Mouse (Mus musculus) neural tube, embryonic 12.5 days (tissue): ENCODE data around the gene Clec4g. TPM values are rescaled to one million over a fixed set of nuclear protein-coding genes. Genes with fewer than 3 reads are reported as not detected.
"Not testable (repeated sequence)": the region's sequence is repeated elsewhere in the genome, so short reads cannot be mapped to it uniquely, and the experiment has no call there.

Experiments
- ATAC-seq: fragments of 200-750 bp; cut with Nextera tagmentation; 2 replicates; pipeline ENCODE4 v1.8.0; 2017; ENCODE audit warnings: low read depth, mild to moderate bottlenecking, moderate TSS enrichment, moderate library complexity; ENCODE audit not compliant: low FRiP score
- H3K27ac ChIP-seq: fragments of 300-500 bp; sonication (generic); 2 replicates; pipeline ENCODE4 v1.5.1; 2016
- H3K27me3 ChIP-seq: fragments of 300-500 bp; sonication (generic); replicated peaks from 2 replicates; pipeline ENCODE4 v1.6.1; 2016; ENCODE audit warnings: mild to moderate bottlenecking
- H3K36me3 ChIP-seq: fragments of 300-500 bp; sonication (generic); 2 replicates; pipeline ENCODE4 v1.6.1; 2016; ENCODE audit warnings: mild to moderate bottlenecking
- H3K4me1 ChIP-seq: fragments of 300-500 bp; sonication (generic); 2 replicates; pipeline ENCODE4 v1.6.1; 2016
- H3K4me2 ChIP-seq: fragments of 300-500 bp; sonication (generic); replicated peaks from 2 replicates; pipeline ENCODE4 v1.6.1; 2016; ENCODE audit warnings: mild to moderate bottlenecking
- H3K4me3 ChIP-seq: fragments of 300-500 bp; sonication (generic); 2 replicates; pipeline ENCODE4 v1.5.1; 2016
- H3K9ac ChIP-seq: fragments of 300-500 bp; sonication (generic); 2 replicates; pipeline ENCODE4 v1.6.1; 2016; ENCODE audit warnings: mild to moderate bottlenecking
- H3K9me3 ChIP-seq: fragments of 300-500 bp; sonication (generic); 2 replicates; pipeline ENCODE4 v1.6.1; 2016; ENCODE audit warnings: mild to moderate bottlenecking
- WGBS: fragments of 180-500 bp; shearing (Covaris S2); methylation state at CpG from one replicate; pipeline ENCODE4 v1.1.7; 2016; 5-methylcytosine and 5-hydroxymethylcytosine counted together
- polyA plus RNA-seq: library from polyadenylated mRNA; unstranded; fragments of >200 nt; fragmentation: Nextera tagmentation; extraction: Ambion mirVana; gene quantifications from 2 replicates; pipeline ENCODE4 v1.2.1, GENCODE M21; 2016

Gene Clec4g
- not detected in 2 replicates for polyA plus RNA-seq

- no peak within 1 kb of the TSS for H3K4me2 ChIP-seq
- H3K9ac ChIP-seq = no peak within 1 kb of the TSS
- H3K27ac ChIP-seq = no peak within 1 kb of the TSS
- no peaks in the 10 kb centered on the region for H3K9me3 ChIP-seq
- H3K36me3 ChIP-seq = no peaks in the 10 kb centered on the region
- WGBS = 77% methylated on average over 5 of the region's 5 CpGs
- no peaks in the 10 kb centered on the region for H3K27me3 ChIP-seq
- H3K4me3 ChIP-seq = no peak within 1 kb of the TSS
- ATAC-seq = no peak
- H3K4me1 ChIP-seq = no peaks in the 10 kb centered on the region
Measured at GRCm38 (mm10) chr8:3720551-3720950, at the start of gene Clec4g. TSS of gene Clec4g (minus strand) at chr8:3720651.

- not testable (repeated sequence) for H3K4me1 ChIP-seq, H3K36me3 ChIP-seq, H3K27ac ChIP-seq, H3K27me3 ChIP-seq, H3K4me2 ChIP-seq, H3K9ac ChIP-seq, ATAC-seq, H3K4me3 ChIP-seq
- H3K9me3 ChIP-seq = peaks cover 37% of the 10 kb centered on the region
- 82% methylated on average over 5 of the region's 5 CpGs for WGBS
Measured at GRCm38 (mm10) chr8:3768641-3769040, 48.2 kb upstream of the Clec4g start.

- Histone ChIP-seq H3K4me1 (no peaks in the 10 kb centered on the region), H3K4me2 (no peak overlapping the region), H3K27ac (no peak overlapping the region), H3K9ac (no peak overlapping the region), H3K27me3 (no peaks in the 10 kb centered on the region), H3K36me3 (no peaks in the 10 kb centered on the region), H3K9me3 (0 out of 2 replicates have a peak, but pooled peaks cover 9% of the 10 kb centered on the region), H3K4me3 (no peak overlapping the region)
- peak; percentile 91 for ATAC-seq
- 74% methylated on average over 18 of the region's 18 CpGs for WGBS
Measured at GRCm38 (mm10) chr8:3754261-3754850, 33.9 kb upstream of the Clec4g start.

GRCm38 (mm10) chr8:3748761-3749160 is 28.3 kb upstream of the Clec4g start, which contains the start of gene Cd209a:
TSS of gene Cd209a (minus strand) at chr8:3748984.
- Histone ChIP-seq H3K27ac (no peak within 1 kb of the TSS), H3K36me3 (no peaks in the 10 kb centered on the region), H3K4me3 (no peak within 1 kb of the TSS), H3K9me3 (0 out of 2 replicates have a peak, but pooled peaks cover 7% of the 10 kb centered on the region), H3K4me2 (no peak within 1 kb of the TSS), H3K27me3 (no peaks in the 10 kb centered on the region), H3K4me1 (no peaks in the 10 kb centered on the region), H3K9ac (no peak within 1 kb of the TSS)
- ATAC-seq = no peak
- WGBS = 89% methylated on average over 4 of the region's 4 CpGs

GRCm38 (mm10) chr8:3736947-3737346 is 16.5 kb upstream of the Clec4g start:
- 0 out of 2 replicates have a peak, but pooled peaks cover 3% of the 10 kb centered on the region for H3K9me3 ChIP-seq
- WGBS = 94% methylated on average over 2 of the region's 2 CpGs
- H3K4me2 ChIP-seq = no peak overlapping the region
- no peak overlapping the region for H3K27ac ChIP-seq
- no peak overlapping the region for H3K9ac ChIP-seq
- no peaks in the 10 kb centered on the region for H3K36me3 ChIP-seq
- H3K4me1 ChIP-seq = no peaks in the 10 kb centered on the region
- H3K27me3 ChIP-seq = no peaks in the 10 kb centered on the region
- no peak overlapping the region for H3K4me3 ChIP-seq
- no peak for ATAC-seq

GRCm38 (mm10) chr8:3735599-3735998 is 15.1 kb upstream of the Clec4g start:
- H3K36me3 ChIP-seq = no peaks in the 10 kb centered on the region
- ATAC-seq = no peak
- WGBS = 97% methylated on average over 2 of the region's 2 CpGs
- H3K9ac ChIP-seq = no peak overlapping the region
- H3K4me1 ChIP-seq = no peaks in the 10 kb centered on the region
- 0 out of 2 replicates have a peak, but pooled peaks cover 3% of the 10 kb centered on the region for H3K9me3 ChIP-seq
- no peak overlapping the region for H3K4me2 ChIP-seq
- H3K27ac ChIP-seq = no peak overlapping the region
- H3K4me3 ChIP-seq = no peak overlapping the region
- no peaks in the 10 kb centered on the region for H3K27me3 ChIP-seq

GRCm38 (mm10) chr8:3734084-3734483 is 13.6 kb upstream of the Clec4g start:
- H3K9me3 ChIP-seq = no peaks in the 10 kb centered on the region
- H3K4me2 ChIP-seq = no peak overlapping the region
- H3K4me1 ChIP-seq = no peaks in the 10 kb centered on the region
- H3K4me3 ChIP-seq = no peak overlapping the region
- H3K36me3 ChIP-seq = no peaks in the 10 kb centered on the region
- ATAC-seq = no peak
- H3K27ac ChIP-seq = no peak overlapping the region
- no peaks in the 10 kb centered on the region for H3K27me3 ChIP-seq
- WGBS = 54% methylated on average over 1 of the region's 1 CpGs
- H3K9ac ChIP-seq = no peak overlapping the region

- no peaks in the 10 kb centered on the region for H3K4me1 ChIP-seq
- H3K27me3 ChIP-seq = no peaks in the 10 kb centered on the region
- no peak for ATAC-seq
- no peak overlapping the region for H3K4me2 ChIP-seq
- H3K27ac ChIP-seq = no peak overlapping the region
- no peak overlapping the region for H3K9ac ChIP-seq
- WGBS = 46% methylated on average over 1 of the region's 1 CpGs
- no peak overlapping the region for H3K4me3 ChIP-seq
- no peaks in the 10 kb centered on the region for H3K9me3 ChIP-seq
- H3K36me3 ChIP-seq = no peaks in the 10 kb centered on the region
Measured at GRCm38 (mm10) chr8:3721041-3721440, 590 bp upstream of the Clec4g start.

- peak; percentile 50; the same call in 1 of the 2 replicates for ATAC-seq
- Histone ChIP-seq H3K36me3 (no peaks in the 10 kb centered on the region), H3K9me3 (no peaks in the 10 kb centered on the region), H3K4me1 (no peaks in the 10 kb centered on the region), H3K4me3 (no peak overlapping the region), H3K9ac (no peak overlapping the region), H3K27me3 (no peaks in the 10 kb centered on the region), H3K4me2 (no peak overlapping the region), H3K27ac (no peak overlapping the region)
- 15% methylated on average over 14 of the region's 14 CpGs for whole genome bisulfite sequencing
Measured at GRCm38 (mm10) chr8:3718559-3718958, 1.9 kb downstream of the Clec4g start.

GRCm38 (mm10) chr8:3717321-3717954 is 3.0 kb downstream of the Clec4g start:
- no peak overlapping the region for H3K4me2 ChIP-seq
- ATAC-seq = no peak
- 83% methylated on average over 12 of the region's 12 CpGs for WGBS
- no peaks in the 10 kb centered on the region for H3K9me3 ChIP-seq
- no peak overlapping the region for H3K4me3 ChIP-seq
- no peak overlapping the region for H3K27ac ChIP-seq
- H3K4me1 ChIP-seq = no peaks in the 10 kb centered on the region
- H3K36me3 ChIP-seq = no peaks in the 10 kb centered on the region
- H3K27me3 ChIP-seq = no peaks in the 10 kb centered on the region
- no peak overlapping the region for H3K9ac ChIP-seq

- H3K27ac ChIP-seq = no peak overlapping the region
- no peak for ATAC-seq
- no peaks in the 10 kb centered on the region for H3K4me1 ChIP-seq
- no peak overlapping the region for H3K4me3 ChIP-seq
- no peaks in the 10 kb centered on the region for H3K9me3 ChIP-seq
- no peak overlapping the region for H3K4me2 ChIP-seq
- 57% methylated on average over 2 of the region's 2 CpGs for WGBS
- H3K27me3 ChIP-seq = no peaks in the 10 kb centered on the region
- H3K9ac ChIP-seq = no peak overlapping the region
- no peaks in the 10 kb centered on the region for H3K36me3 ChIP-seq
Measured at GRCm38 (mm10) chr8:3711646-3712045, 8.8 kb downstream of the Clec4g start.

- H3K27ac ChIP-seq = no peak overlapping the region
- 86% methylated on average over 3 of the region's 3 CpGs for WGBS
Measured at GRCm38 (mm10) chr8:3710312-3710711, 10.1 kb downstream of the Clec4g start.

GRCm38 (mm10) chr8:3707611-3708010 is 12.8 kb downstream of the Clec4g start:
- H3K27me3 ChIP-seq = no peaks in the 10 kb centered on the region
- 76% methylated on average over 7 of the region's 7 CpGs for WGBS
- no peak overlapping the region for H3K9ac ChIP-seq
- H3K27ac ChIP-seq = no peak overlapping the region
- no peak overlapping the region for H3K4me2 ChIP-seq
- H3K9me3 ChIP-seq = no peaks in the 10 kb centered on the region
- no peaks in the 10 kb centered on the region for H3K4me1 ChIP-seq
- no peaks in the 10 kb centered on the region for H3K36me3 ChIP-seq
- no peak for ATAC-seq
- H3K4me3 ChIP-seq = no peak overlapping the region

More at GRCm38 (mm10) chr8:3710312-3710711, 10.1 kb downstream of the Clec4g start:
- H3K36me3 ChIP-seq = no peaks in the 10 kb centered on the region
- no peaks in the 10 kb centered on the region for H3K9me3 ChIP-seq
- H3K27me3 ChIP-seq = no peaks in the 10 kb centered on the region
- H3K4me1 ChIP-seq = no peaks in the 10 kb centered on the region
- no peak for ATAC-seq
- no peak overlapping the region for H3K4me3 ChIP-seq
- no peak overlapping the region for H3K9ac ChIP-seq
- H3K4me2 ChIP-seq = no peak overlapping the region
